In the genomic region with DNA sequence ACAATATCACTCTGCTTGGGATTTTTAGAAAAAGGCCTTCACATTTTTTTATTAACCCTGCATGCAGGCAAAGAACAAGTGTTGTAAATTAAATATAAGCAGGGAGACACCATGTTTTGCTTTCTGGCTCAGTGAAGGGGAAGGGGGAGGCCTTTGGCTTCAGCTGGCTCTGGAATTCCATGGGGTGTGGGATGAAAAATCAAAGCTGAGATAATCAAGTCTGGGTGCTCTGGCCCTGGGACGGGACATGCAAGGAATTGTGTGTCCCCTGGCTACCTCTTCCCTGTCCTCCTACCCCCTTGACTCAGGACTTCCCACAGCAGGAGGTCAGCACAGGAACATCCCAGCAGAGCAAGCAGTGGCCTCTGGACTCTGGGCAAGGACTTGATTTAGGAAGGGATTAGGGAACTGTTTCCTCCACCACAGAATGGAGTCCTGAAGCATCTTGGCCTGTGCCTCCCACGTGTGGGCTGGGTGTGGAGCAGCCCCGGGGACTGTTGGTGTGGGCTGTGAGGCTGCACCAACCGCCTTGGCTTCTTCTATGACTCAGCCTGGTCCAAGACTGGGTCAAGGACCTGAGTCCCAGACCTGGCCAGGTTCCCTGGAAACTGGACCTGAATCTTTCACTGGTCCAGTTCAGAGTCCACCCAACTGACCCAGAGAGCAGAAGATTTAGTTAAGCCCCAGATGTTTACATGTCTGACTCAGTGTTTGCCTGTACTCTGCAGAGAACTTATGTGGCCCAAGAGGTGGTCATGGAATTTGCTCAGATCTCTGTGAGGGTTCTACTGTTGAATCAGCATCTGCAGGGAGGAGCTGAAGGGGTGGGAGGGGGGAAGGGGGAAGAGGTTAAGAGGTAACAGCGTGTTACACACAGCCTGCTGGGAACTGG, we compare ENCODE assay signal across 10 mouse cellular contexts.
A peak's percentile ranks its signal among the peaks of the same experiment; 100 is the strongest.
DNase-seq lines count a peak whose midpoint lies in the region; ATAC-seq and TF ChIP-seq lines count a peak whose summit lies in the region.
"Had no signal": no experiment of that assay in that cellular context is flagged by ENCODE, and none has a peak within 500 bp of the region (broad histone marks: within the 10 kb centered on the region; RNA-seq: fewer than 3 reads in every experiment).

No protein-coding gene starts in this region.

- DNase-seq in midbrain, embryonic 10.5 days (ENCODE audit: low spot score) = no peak
- peak; percentile 23 to 29 for DNase-seq in gastrocnemius, postnatal 36 days
- DNase-seq in urinary bladder, postnatal 25 days (ENCODE audit: low spot score) = peak; percentile 54
- no peak for DNase-seq in left cerebral cortex, adult 2 months (ENCODE audit: extremely low spot score in 1 of 2, low spot score in 2 of 2)
- no peak for DNase-seq in cerebellum, adult 2 months
- no peak for DNase-seq in hindbrain, embryonic 14.5 days (ENCODE audit: low spot score)

- no peaks in the 10 kb centered on the region for H3K27me3 ChIP-seq in midbrain, embryonic 16.5 days (ENCODE audit: control insufficient read depth, insufficient read depth, low read depth, low read length)
- no peaks in the 10 kb centered on the region for H3K27me3 ChIP-seq in midbrain, embryonic 10.5 days (ENCODE audit: low read depth, poor library complexity, severe bottlenecking)
- no peaks in the 10 kb centered on the region for H3K27me3 ChIP-seq in limb, embryonic 15.5 days
- no peaks in the 10 kb centered on the region for H3K27me3 ChIP-seq in cerebellum, adult 2 months (ENCODE audit: control insufficient read depth, insufficient read depth, low read length)
- H3K27me3 ChIP-seq in hindbrain, embryonic 14.5 days (ENCODE audit: control insufficient read depth, insufficient read depth, low read length) = no peaks in the 10 kb centered on the region

- no peak for TF ChIP-seq CTCF in left cerebral cortex, adult 2 months (IDR thresholded peaks at IDR 0.05)
- TF ChIP-seq CTCF in cerebellum, adult 2 months (IDR thresholded peaks at IDR 0.05; ENCODE audit: borderline replicate concordance, insufficient read depth, low read depth, low read length) = no peak

- TF ChIP-seq POLR2A in cerebellum, adult 2 months (IDR thresholded peaks at IDR 0.05; ENCODE audit: borderline replicate concordance, insufficient read depth, low read length) = no peak

- no peak overlapping the region for H3K27ac ChIP-seq in midbrain, embryonic 16.5 days (ENCODE audit: low read length)
- H3K27ac ChIP-seq in midbrain, embryonic 10.5 days (replicated peaks) = no peak overlapping the region
- H3K27ac ChIP-seq in limb, embryonic 15.5 days = peak overlapping the region; percentile 69
- H3K27ac ChIP-seq in left cerebral cortex, adult 2 months = no peak overlapping the region
- H3K27ac ChIP-seq in cerebellum, adult 2 months (ENCODE audit: insufficient read depth, low read length) = no peak overlapping the region
- no peak overlapping the region for H3K27ac ChIP-seq in hindbrain, embryonic 14.5 days
- H3K27ac ChIP-seq: macrophage had no signal

- no peaks in the 10 kb centered on the region for H3K36me3 ChIP-seq in midbrain, embryonic 16.5 days (ENCODE audit: control insufficient read depth, insufficient read depth, low read length)
- H3K36me3 ChIP-seq in midbrain, embryonic 10.5 days = no peaks in the 10 kb centered on the region
- H3K36me3 ChIP-seq in limb, embryonic 15.5 days = no peaks in the 10 kb centered on the region
- H3K36me3 ChIP-seq in hindbrain, embryonic 14.5 days (replicated peaks; ENCODE audit: control insufficient read depth, insufficient read depth) = no peaks in the 10 kb centered on the region

- WGBS in midbrain, embryonic 16.5 days = 60% methylated on average over 5 of the region's 5 CpGs
- WGBS in midbrain, embryonic 10.5 days = 56% methylated on average over 5 of the region's 5 CpGs
- 33% methylated on average over 5 of the region's 5 CpGs for WGBS in limb, embryonic 15.5 days
- 67% methylated on average over 5 of the region's 5 CpGs for WGBS in cerebellum, adult 2 months
- 55% methylated on average over 5 of the region's 5 CpGs for WGBS in hindbrain, embryonic 14.5 days

- peaks cover 3% of the 10 kb centered on the region; the same call in 1 of the 2 replicates for H3K4me1 ChIP-seq in midbrain, embryonic 16.5 days (ENCODE audit: control insufficient read depth, insufficient read depth, low read length)
- H3K4me1 ChIP-seq in midbrain, embryonic 10.5 days = peaks cover 6% of the 10 kb centered on the region
- peaks cover 15% of the 10 kb centered on the region for H3K4me1 ChIP-seq in limb, embryonic 15.5 days
- peaks cover 16% of the 10 kb centered on the region for H3K4me1 ChIP-seq in cerebellum, adult 2 months (ENCODE audit: control insufficient read depth, insufficient read depth, low read length)
- H3K4me1 ChIP-seq in hindbrain, embryonic 14.5 days (replicated peaks; ENCODE audit: control insufficient read depth, insufficient read depth, low read length) = no peaks in the 10 kb centered on the region

- H3K9me3 ChIP-seq in midbrain, embryonic 16.5 days (replicated peaks; ENCODE audit: control insufficient read depth, low read length, poor library complexity, severe bottlenecking) = no peaks in the 10 kb centered on the region
- peaks cover 6% of the 10 kb centered on the region for H3K9me3 ChIP-seq in midbrain, embryonic 10.5 days (replicated peaks)
- no peaks in the 10 kb centered on the region for H3K9me3 ChIP-seq in limb, embryonic 15.5 days
- H3K9me3 ChIP-seq in hindbrain, embryonic 14.5 days (ENCODE audit: control insufficient read depth, low read length) = 0 out of 2 replicates have a peak, but pooled peaks cover 4% of the 10 kb centered on the region

- H3K4me3 ChIP-seq in midbrain, embryonic 16.5 days (ENCODE audit: low read depth, low read length) = no peak overlapping the region
- no peak overlapping the region for H3K4me3 ChIP-seq in midbrain, embryonic 10.5 days
- H3K4me3 ChIP-seq in limb, embryonic 15.5 days = no peak overlapping the region
- H3K4me3 ChIP-seq in left cerebral cortex, adult 2 months = no peak overlapping the region
- no peak overlapping the region for H3K4me3 ChIP-seq in cerebellum, adult 2 months (replicated peaks; ENCODE audit: insufficient read depth, low read depth, low read length)
- no peak overlapping the region for H3K4me3 ChIP-seq in hindbrain, embryonic 14.5 days (replicated peaks; ENCODE audit: low read length)

- H3K4me2 ChIP-seq in midbrain, embryonic 16.5 days (ENCODE audit: low read length) = no peak overlapping the region
- no peak overlapping the region for H3K4me2 ChIP-seq in limb, embryonic 15.5 days
- no peak overlapping the region for H3K4me2 ChIP-seq in hindbrain, embryonic 14.5 days (replicated peaks)

- intact Hi-C loops in gastrocnemius, postnatal 36 days (cut with DNase I) = loop anchor here (5.0 kb wide), 1 partner anchor 132 kb away; no protein-coding TSS in a partner anchor
- intact Hi-C loops in left cerebral cortex, adult 2 months (cut with DNase I) = no loop called here

- no peak for ATAC-seq in midbrain, embryonic 16.5 days
- peak; percentile 42; the same call in 1 of the 2 replicates for ATAC-seq in limb, embryonic 15.5 days (ENCODE audit: insufficient number of reproducible peaks, low FRiP score, low TSS enrichment, low read depth)
- no peak for ATAC-seq in hindbrain, embryonic 14.5 days (ENCODE audit: low FRiP score)
- ATAC-seq: forebrain, embryonic 14.5 days had no signal

- H3K9ac ChIP-seq in midbrain, embryonic 16.5 days (ENCODE audit: low read depth, low read length) = 0 out of 2 replicates have a peak overlapping the region, but pooled peaks have one; percentile 10
- no peak overlapping the region for H3K9ac ChIP-seq in limb, embryonic 15.5 days
- H3K9ac ChIP-seq in hindbrain, embryonic 14.5 days = no peak overlapping the region

Comparison
In these comparisons a context has a peak if more than half of its experiments do, and no peak if none do; other contexts are left out.
1. DNase-seq: peak in gastrocnemius, postnatal 36 days (2 of 2) and urinary bladder, postnatal 25 days (single experiment); none in midbrain, embryonic 10.5 days (single experiment), left cerebral cortex, adult 2 months (0 of 2), cerebellum, adult 2 months (0 of 2) and hindbrain, embryonic 14.5 days (single experiment).